Mouse (Mus musculus): ENCODE results near the gene Cx3cr1.

DNA sequence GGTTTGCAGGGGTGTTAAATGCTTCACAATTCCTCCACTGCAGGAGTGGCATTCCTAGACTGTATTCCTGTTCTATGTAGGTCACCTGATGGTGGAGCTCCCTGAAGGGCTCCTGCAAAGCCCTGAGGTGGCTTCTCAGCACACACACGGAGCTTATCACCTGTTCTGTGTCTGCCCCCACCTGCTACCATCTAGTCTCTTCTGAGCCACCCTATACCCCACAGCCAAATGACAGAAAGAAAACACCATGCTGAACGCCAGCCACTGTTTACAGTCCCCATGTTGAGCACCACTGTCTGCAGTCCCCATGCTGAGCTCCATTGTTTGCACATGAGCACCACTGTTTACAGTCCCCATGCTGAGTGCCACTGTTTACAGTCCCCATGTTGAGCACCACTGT is 89.9 kb downstream of the Cx3cr1 start:
- TF ChIP-seq CTCF (IDR thresholded peaks at IDR 0.05), result no peak
- no peak for TF ChIP-seq EP300 (IDR thresholded peaks at IDR 0.05)

Data from lung, postnatal 0 days (tissue).